ENCODE assay signal across 30 mouse cellular contexts in genomic region chr2:65346915-65347314, GRCm38 (mm10). TPM values are rescaled to one million over a fixed set of nuclear protein-coding genes. Genes with fewer than 3 reads are reported as not detected.
DNase-seq lines count a peak whose midpoint lies in the region; ATAC-seq and TF ChIP-seq lines count a peak whose summit lies in the region.
"Had no signal": no experiment of that assay in that cellular context is flagged by ENCODE, and none has a peak within 500 bp of the region (broad histone marks: within the 10 kb centered on the region; RNA-seq: fewer than 3 reads in every experiment).

No protein-coding gene starts in this region.

- ATAC-seq in neural tube, embryonic 13.5 days (ENCODE audit: low read depth), result no peak
- no peak; the same call in 1 of the 2 replicates for ATAC-seq in neural tube, embryonic 15.5 days (ENCODE audit: low FRiP score)
- no peak for ATAC-seq in midbrain, embryonic 14.5 days (ENCODE audit: low FRiP score, low TSS enrichment)
- ATAC-seq in neural tube, embryonic 14.5 days (ENCODE audit: low read depth), result no peak
- ATAC-seq: forebrain, embryonic 13.5 days; intestine, postnatal 0 days; liver, embryonic 12.5 days; liver, postnatal 0 days had no signal

- no peaks in the 10 kb centered on the region for H3K9me3 ChIP-seq in neural tube, embryonic 13.5 days
- H3K9me3 ChIP-seq in neural tube, embryonic 15.5 days (replicated peaks), result no peaks in the 10 kb centered on the region
- H3K9me3 ChIP-seq in midbrain, embryonic 14.5 days (ENCODE audit: control insufficient read depth, low read length), result no peaks in the 10 kb centered on the region
- no peaks in the 10 kb centered on the region for H3K9me3 ChIP-seq in neural tube, embryonic 14.5 days (ENCODE audit: control insufficient read depth, low read length)
- no peaks in the 10 kb centered on the region for H3K9me3 ChIP-seq in heart, embryonic 10.5 days
- H3K9me3 ChIP-seq: embryonic facial prominence, embryonic 10.5 days; embryonic facial prominence, embryonic 15.5 days; forebrain, embryonic 13.5 days; heart, embryonic 13.5 days; limb, embryonic 13.5 days; liver, embryonic 12.5 days had no signal

- H3K4me3 ChIP-seq in layer of hippocampus, adult 2 months, result no peak overlapping the region
- H3K4me3 ChIP-seq in neural tube, embryonic 13.5 days, result no peak overlapping the region
- H3K4me3 ChIP-seq in neural tube, embryonic 15.5 days (replicated peaks), result no peak overlapping the region
- H3K4me3 ChIP-seq in midbrain, embryonic 14.5 days (replicated peaks; ENCODE audit: low read depth, low read length), result no peak overlapping the region
- H3K4me3 ChIP-seq in neural tube, embryonic 14.5 days (ENCODE audit: low read depth, low read length), result no peak overlapping the region
- no peak overlapping the region for H3K4me3 ChIP-seq in heart, embryonic 10.5 days
- no peak overlapping the region for H3K4me3 ChIP-seq in lung, adult 2 months (replicated peaks; ENCODE audit: extremely low read depth, low read depth, low read length)
- H3K4me3 ChIP-seq: embryonic facial prominence, embryonic 10.5 days; embryonic facial prominence, embryonic 15.5 days; forebrain, embryonic 13.5 days; heart, adult 2 months; heart, embryonic 13.5 days; left cerebral cortex, adult 2 months; limb, embryonic 13.5 days; liver, embryonic 12.5 days; myocyte had no signal

- no peak for TF ChIP-seq POLR2A in lung, adult 2 months (IDR thresholded peaks at IDR 0.05; ENCODE audit: borderline replicate concordance, extremely low read depth, low read depth, low read length)

- H3K27me3 ChIP-seq in neural tube, embryonic 13.5 days, result no peaks in the 10 kb centered on the region
- H3K27me3 ChIP-seq in neural tube, embryonic 15.5 days (replicated peaks), result no peaks in the 10 kb centered on the region
- no peaks in the 10 kb centered on the region for H3K27me3 ChIP-seq in midbrain, embryonic 14.5 days (ENCODE audit: control insufficient read depth, insufficient read depth, low read length)
- H3K27me3 ChIP-seq in neural tube, embryonic 14.5 days (ENCODE audit: control insufficient read depth, insufficient read depth, low read length), result no peaks in the 10 kb centered on the region
- no peaks in the 10 kb centered on the region for H3K27me3 ChIP-seq in heart, embryonic 10.5 days (ENCODE audit: insufficient read depth, poor library complexity, severe bottlenecking)
- H3K27me3 ChIP-seq: embryonic facial prominence, embryonic 15.5 days; forebrain, embryonic 13.5 days; heart, embryonic 13.5 days; limb, embryonic 13.5 days; liver, embryonic 12.5 days had no signal

- peak overlapping the region; percentile 32; the same call in 1 of the 2 replicates for H3K27ac ChIP-seq in layer of hippocampus, adult 2 months
- H3K27ac ChIP-seq in neural tube, embryonic 13.5 days (replicated peaks), result 0 out of 2 replicates have a peak overlapping the region, but pooled peaks have one; percentile 56
- H3K27ac ChIP-seq in neural tube, embryonic 15.5 days (replicated peaks), result no peak overlapping the region; the same call in 1 of the 2 replicates
- H3K27ac ChIP-seq in midbrain, embryonic 14.5 days (replicated peaks; ENCODE audit: low read depth, low read length), result peak overlapping the region; percentile 52
- H3K27ac ChIP-seq in neural tube, embryonic 14.5 days (ENCODE audit: low read depth, low read length), result 0 out of 2 replicates have a peak overlapping the region, but pooled peaks have one; percentile 28
- H3K27ac ChIP-seq in heart, embryonic 10.5 days, result no peak overlapping the region
- H3K27ac ChIP-seq: embryonic facial prominence, embryonic 10.5 days; embryonic facial prominence, embryonic 15.5 days; forebrain, embryonic 13.5 days; heart, adult 2 months; heart, embryonic 13.5 days; left cerebral cortex, adult 2 months; limb, embryonic 13.5 days; liver, embryonic 12.5 days had no signal

- TF ChIP-seq CTCF in layer of hippocampus, adult 2 months (conservative IDR thresholded peaks at IDR 0.05), result no peak
- no peak for TF ChIP-seq CTCF in lung, adult 2 months (IDR thresholded peaks at IDR 0.05; ENCODE audit: insufficient read depth, low read length)

- no peak overlapping the region for H3K9ac ChIP-seq in neural tube, embryonic 13.5 days
- H3K9ac ChIP-seq in neural tube, embryonic 15.5 days (replicated peaks), result no peak overlapping the region
- H3K9ac ChIP-seq in midbrain, embryonic 14.5 days (replicated peaks; ENCODE audit: low read length), result no peak overlapping the region
- H3K9ac ChIP-seq in neural tube, embryonic 14.5 days (replicated peaks; ENCODE audit: low read depth, low read length), result no peak overlapping the region
- H3K9ac ChIP-seq: embryonic facial prominence, embryonic 15.5 days; forebrain, embryonic 13.5 days; heart, embryonic 13.5 days; limb, embryonic 13.5 days; liver, embryonic 12.5 days; liver, postnatal 0 days had no signal

- no peak overlapping the region for H3K4me2 ChIP-seq in neural tube, embryonic 13.5 days
- H3K4me2 ChIP-seq in neural tube, embryonic 15.5 days, result no peak overlapping the region
- H3K4me2 ChIP-seq in midbrain, embryonic 14.5 days (ENCODE audit: low read length), result no peak overlapping the region
- no peak overlapping the region for H3K4me2 ChIP-seq in neural tube, embryonic 14.5 days (ENCODE audit: low read depth, low read length)
- H3K4me2 ChIP-seq: embryonic facial prominence, embryonic 15.5 days; forebrain, embryonic 13.5 days; heart, embryonic 13.5 days; limb, embryonic 13.5 days; liver, embryonic 12.5 days had no signal

- H3K4me1 ChIP-seq in neural tube, embryonic 13.5 days (replicated peaks), result no peaks in the 10 kb centered on the region; the same call in 1 of the 2 replicates
- H3K4me1 ChIP-seq in neural tube, embryonic 15.5 days, result no peaks in the 10 kb centered on the region
- H3K4me1 ChIP-seq in midbrain, embryonic 14.5 days (ENCODE audit: control insufficient read depth, insufficient read depth, low read length), result no peaks in the 10 kb centered on the region
- H3K4me1 ChIP-seq in neural tube, embryonic 14.5 days (ENCODE audit: control insufficient read depth, insufficient read depth, low read length), result no peaks in the 10 kb centered on the region
- peaks cover 15% of the 10 kb centered on the region; the same call in 1 of the 2 replicates for H3K4me1 ChIP-seq in heart, embryonic 10.5 days
- H3K4me1 ChIP-seq in lung, adult 2 months (ENCODE audit: control insufficient read depth, insufficient read depth, low read length), result no peaks in the 10 kb centered on the region; the same call in 1 of the 2 replicates
- H3K4me1 ChIP-seq: embryonic facial prominence, embryonic 15.5 days; forebrain, embryonic 13.5 days; limb, embryonic 13.5 days; liver, embryonic 12.5 days had no signal

- no peaks in the 10 kb centered on the region for H3K36me3 ChIP-seq in neural tube, embryonic 13.5 days
- H3K36me3 ChIP-seq in neural tube, embryonic 15.5 days, result no peaks in the 10 kb centered on the region
- no peaks in the 10 kb centered on the region for H3K36me3 ChIP-seq in midbrain, embryonic 14.5 days (ENCODE audit: control insufficient read depth, insufficient read depth, low read length)
- H3K36me3 ChIP-seq in neural tube, embryonic 14.5 days (ENCODE audit: control insufficient read depth, insufficient read depth, low read length), result no peaks in the 10 kb centered on the region
- H3K36me3 ChIP-seq in heart, embryonic 10.5 days, result no peaks in the 10 kb centered on the region
- H3K36me3 ChIP-seq: embryonic facial prominence, embryonic 10.5 days; embryonic facial prominence, embryonic 15.5 days; heart, embryonic 13.5 days; limb, embryonic 13.5 days; liver, embryonic 12.5 days had no signal

- DNase-seq in layer of hippocampus, adult 2 months (ENCODE audit: low spot score in 2 of 2), result no peak
- DNase-seq in layer of hippocampus, adult 11-12 months (ENCODE audit: low spot score), result no peak
- peak; percentile 47 for DNase-seq in midbrain, embryonic 14.5 days
- DNase-seq in heart, embryonic 10.5 days (ENCODE audit: low spot score), result no peak
- DNase-seq in lung, adult 2 months, result no peak
- DNase-seq: adrenal gland, adult 8-10 months; cerebellum, adult 8-10 months; cerebellum, postnatal 25 days; heart, adult 2 months; heart, postnatal 10 days; kidney, adult 9 months; kidney, postnatal 14 days; liver, postnatal 0 days; lung, postnatal 10 days had no signal

- WGBS in neural tube, embryonic 13.5 days, result 55% methylated on average over 1 of the region's 1 CpGs
- 49% methylated on average over 1 of the region's 1 CpGs for WGBS in neural tube, embryonic 15.5 days
- WGBS in midbrain, embryonic 14.5 days, result 51% methylated on average over 1 of the region's 1 CpGs
- WGBS in neural tube, embryonic 14.5 days, result 57% methylated on average over 1 of the region's 1 CpGs
- 74% methylated on average over 1 of the region's 1 CpGs for WGBS in heart, embryonic 10.5 days
- 37% methylated on average over 1 of the region's 1 CpGs for WGBS in lung, adult 2 months

RNA-seq across cellular contexts. Expression of gene Slc38a11, which starts 16.9 kb away (rescaled TPM):
- 1 to 10 TPM; 3.1 to 3.5 TPM for total RNA-seq in layer of hippocampus, adult 2 months (2021)
- 0.22 and 1.5 TPM in 2 replicates for polyA plus RNA-seq in neural tube, embryonic 13.5 days (2015; fragmentation: Nextera tagmentation; extraction: Ambion mirVana)
- polyA plus RNA-seq in neural tube, embryonic 15.5 days (2015; fragmentation: Nextera tagmentation; extraction: Ambion mirVana), result 1.1 TPM in 2 replicates
- polyA plus RNA-seq in midbrain, embryonic 14.5 days (2014; fragmentation: Nextera tagmentation; extraction: Ambion mirVana), result 1.3 and 2.3 TPM in 2 replicates
- polyA plus RNA-seq in neural tube, embryonic 14.5 days (2014; fragmentation: Nextera tagmentation; extraction: Ambion mirVana), result 0.79 and 2.3 TPM in 2 replicates
- polyA plus RNA-seq in heart, embryonic 10.5 days (2016; fragmentation: Nextera tagmentation; extraction: Ambion mirVana), result 0.15 TPM in 1 of 2 replicates, not detected in the other
- 0.62 and 1.2 TPM in 2 replicates for polyA plus RNA-seq in lung, adult 2 months (2012; rRNA removed)
- polyA plus RNA-seq: activated CD4-positive, CD25-positive, alpha-beta regulatory T cell, adult 4 months; CD4-positive, CD25-positive, alpha-beta regulatory T cell, adult 4 months; heart, embryonic 13.5 days; liver, embryonic 12.5 days; myocyte; stomach, embryonic 14.5 days; thymus, postnatal 0 days had no signal

Comparison
In these comparisons a context has a peak if more than half of its experiments do, and no peak if none do; other contexts are left out.
1. H3K27ac ChIP-seq: peak in layer of hippocampus, adult 2 months (single experiment), neural tube, embryonic 13.5 days (single experiment), midbrain, embryonic 14.5 days (single experiment) and neural tube, embryonic 14.5 days (single experiment); none in neural tube, embryonic 15.5 days (single experiment) and heart, embryonic 10.5 days (single experiment).